Mouse (Mus musculus): ENCODE results near the gene Sfxn3. TPM values are rescaled to one million over a fixed set of nuclear protein-coding genes. Genes with fewer than 3 reads are reported as not detected.

The Sfxn3 gene
- polyA plus RNA-seq, 1 experiment from 2014 or later, result 76.8 TPM

- Histone ChIP-seq H3K9ac (ENCODE audit: low read depth, low read length) (peak overlapping the region; percentile 81), H3K9me3 (ENCODE audit: control insufficient read depth, low read length) (no peaks in the 10 kb centered on the region), H3K36me3 (ENCODE audit: control insufficient read depth, insufficient read depth, low read length) (peaks cover 12% of the 10 kb centered on the region), H3K4me1 (ENCODE audit: control insufficient read depth, insufficient read depth, low read depth, low read length) (peaks cover 26% of the 10 kb centered on the region), H3K27me3 (replicated peaks; ENCODE audit: control insufficient read depth, insufficient read depth, low read length) (no peaks in the 10 kb centered on the region), H3K4me2 (ENCODE audit: low read length) (peak overlapping the region; percentile 75), H3K27ac (ENCODE audit: low read depth, low read length) (peak overlapping the region; percentile 94), H3K4me3 (ENCODE audit: low read length) (peak overlapping the region; percentile 67)
- ATAC-seq, result no peak
- WGBS, result 76% methylated on average over 12 of the region's 12 CpGs
These were observed 1.5 kb downstream of the Sfxn3 start for GRCm38 (mm10) chr19:45048644-45049365.

DNA sequence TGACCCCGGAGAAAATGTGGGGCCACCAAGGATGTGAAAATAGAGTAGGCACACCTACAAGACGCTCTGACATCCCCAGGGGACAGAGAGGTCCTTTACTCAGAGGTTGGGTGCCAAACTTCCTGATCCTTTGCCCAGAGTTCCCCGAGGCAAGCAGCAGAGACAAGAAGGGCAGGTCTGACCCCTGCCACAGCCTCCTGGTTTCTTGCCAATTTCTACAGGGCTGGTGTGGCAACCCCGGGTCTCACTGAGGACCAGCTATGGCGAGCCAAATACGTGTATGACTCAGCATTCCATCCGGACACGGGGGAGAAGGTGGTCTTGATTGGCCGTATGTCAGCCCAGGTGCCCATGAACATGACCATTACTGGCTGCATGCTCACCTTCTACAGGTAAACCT, 2.2 kb downstream of the Sfxn3 start:
- no peak overlapping the region for H3K9ac ChIP-seq (ENCODE audit: low read depth, low read length)
- peaks cover 16% of the 10 kb centered on the region for H3K36me3 ChIP-seq (ENCODE audit: control insufficient read depth, insufficient read depth, low read length)
- no peak overlapping the region; the same call in 1 of the 2 replicates for H3K4me3 ChIP-seq (ENCODE audit: low read length)

GRCm38 (mm10) chr19:45053451-45053850, 6.1 kb downstream of the Sfxn3 start:
- Histone ChIP-seq H3K27ac (ENCODE audit: low read depth, low read length) (no peak overlapping the region), H3K36me3 (ENCODE audit: control insufficient read depth, insufficient read depth, low read length) (peaks cover 20% of the 10 kb centered on the region), H3K4me2 (ENCODE audit: low read length) (no peak overlapping the region), H3K4me1 (ENCODE audit: control insufficient read depth, insufficient read depth, low read depth, low read length) (peaks cover 27% of the 10 kb centered on the region), H3K9me3 (ENCODE audit: control insufficient read depth, low read length) (no peaks in the 10 kb centered on the region), H3K27me3 (replicated peaks; ENCODE audit: control insufficient read depth, insufficient read depth, low read length) (no peaks in the 10 kb centered on the region), H3K4me3 (ENCODE audit: low read length) (no peak overlapping the region), H3K9ac (ENCODE audit: low read depth, low read length) (no peak overlapping the region)
- 89% methylated on average over 8 of the region's 8 CpGs for WGBS
- no peak for ATAC-seq

More for the DNA sequence above, 2.2 kb downstream of the Sfxn3 start:
- Histone ChIP-seq H3K9me3 (ENCODE audit: control insufficient read depth, low read length) (no peaks in the 10 kb centered on the region), H3K4me1 (ENCODE audit: control insufficient read depth, insufficient read depth, low read depth, low read length) (peaks cover 26% of the 10 kb centered on the region), H3K27me3 (replicated peaks; ENCODE audit: control insufficient read depth, insufficient read depth, low read length) (no peaks in the 10 kb centered on the region), H3K4me2 (ENCODE audit: low read length) (peak overlapping the region; percentile 75), H3K27ac (ENCODE audit: low read depth, low read length) (no peak overlapping the region)
- 75% methylated on average over 9 of the region's 9 CpGs for WGBS
- no peak for ATAC-seq

DNA sequence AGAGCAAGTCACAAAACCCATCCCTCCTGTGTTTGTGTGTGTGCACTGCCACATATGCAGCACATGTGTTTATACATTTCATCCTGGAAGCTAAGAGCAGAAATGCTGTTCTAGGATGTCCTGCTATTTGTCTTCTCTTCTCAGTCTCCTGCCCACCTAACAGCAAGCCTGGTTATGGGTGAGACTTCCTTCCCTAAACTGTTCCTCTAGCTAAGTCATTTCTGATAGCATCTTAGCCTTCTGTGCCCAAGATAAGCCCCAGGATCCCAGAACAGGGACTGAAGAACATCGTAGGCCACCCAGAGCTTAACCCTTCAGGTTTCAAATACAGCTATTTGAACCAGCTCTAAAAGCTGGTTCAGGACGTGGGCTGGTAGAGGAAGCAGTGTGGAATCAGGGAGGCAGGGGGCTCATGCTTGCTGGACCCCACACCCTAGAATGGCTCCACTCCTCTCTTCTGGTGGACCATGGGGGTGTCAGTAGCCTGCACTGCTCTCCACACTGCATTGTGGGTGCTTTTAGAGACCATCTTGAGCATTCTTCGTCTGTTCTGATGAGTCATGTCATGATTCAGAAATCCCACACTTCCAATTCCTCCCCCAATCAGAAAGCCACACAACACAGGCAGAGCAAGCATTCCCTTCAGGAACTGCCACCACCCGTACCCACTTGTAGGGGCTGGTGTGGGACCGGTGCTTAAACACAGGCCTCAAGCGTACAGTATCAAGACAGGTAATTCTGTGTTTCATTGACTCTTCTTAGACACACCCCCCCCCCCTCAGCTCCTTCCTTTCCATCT, 7.8 kb downstream of the Sfxn3 start:
- no peak overlapping the region for H3K9ac ChIP-seq (ENCODE audit: low read depth, low read length)
- H3K27me3 ChIP-seq (replicated peaks; ENCODE audit: control insufficient read depth, insufficient read depth, low read length), result no peaks in the 10 kb centered on the region
- no peak overlapping the region for H3K4me3 ChIP-seq (ENCODE audit: low read length)
- ATAC-seq, result no peak
- 80% methylated on average over 6 of the region's 6 CpGs for whole genome bisulfite sequencing
- H3K4me2 ChIP-seq (ENCODE audit: low read length), result no peak overlapping the region
- H3K9me3 ChIP-seq (ENCODE audit: control insufficient read depth, low read length), result no peaks in the 10 kb centered on the region
- peaks cover 20% of the 10 kb centered on the region for H3K36me3 ChIP-seq (ENCODE audit: control insufficient read depth, insufficient read depth, low read length)
- H3K27ac ChIP-seq (ENCODE audit: low read depth, low read length), result no peak overlapping the region
- peaks cover 19% of the 10 kb centered on the region for H3K4me1 ChIP-seq (ENCODE audit: control insufficient read depth, insufficient read depth, low read depth, low read length)

DNA sequence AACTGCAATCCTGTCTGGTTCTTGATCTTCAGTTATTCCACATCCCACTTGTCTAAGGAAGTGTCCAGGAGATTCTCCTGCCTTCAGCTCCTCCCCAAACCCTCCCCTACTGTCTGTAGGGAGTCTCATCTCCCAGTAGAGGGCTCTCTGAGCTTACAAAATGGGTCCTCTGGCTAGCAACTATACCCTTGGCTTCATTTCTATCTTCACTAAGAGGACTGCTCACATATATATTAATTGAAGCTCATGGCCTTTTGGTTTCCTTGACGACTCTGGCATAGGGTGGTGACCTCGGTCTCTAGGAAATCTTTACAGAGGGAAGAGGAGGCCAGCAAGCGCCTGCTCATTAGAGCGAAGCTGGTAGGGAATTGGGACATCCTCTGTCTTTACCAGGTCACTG, 9.1 kb downstream of the Sfxn3 start:
- WGBS, result 46% methylated on average over 4 of the region's 4 CpGs
- Histone ChIP-seq H3K4me3 (ENCODE audit: low read length) (no peak overlapping the region), H3K4me1 (ENCODE audit: control insufficient read depth, insufficient read depth, low read depth, low read length) (peaks cover 19% of the 10 kb centered on the region), H3K27ac (ENCODE audit: low read depth, low read length) (no peak overlapping the region), H3K9ac (ENCODE audit: low read depth, low read length) (no peak overlapping the region), H3K36me3 (ENCODE audit: control insufficient read depth, insufficient read depth, low read length) (peaks cover 20% of the 10 kb centered on the region), H3K9me3 (ENCODE audit: control insufficient read depth, low read length) (no peaks in the 10 kb centered on the region), H3K27me3 (replicated peaks; ENCODE audit: control insufficient read depth, insufficient read depth, low read length) (no peaks in the 10 kb centered on the region), H3K4me2 (ENCODE audit: low read length) (no peak overlapping the region)
- no peak for ATAC-seq

GRCm38 (mm10) chr19:45056908-45057698, 9.8 kb downstream of the Sfxn3 start:
- H3K9me3 ChIP-seq (ENCODE audit: control insufficient read depth, low read length), result no peaks in the 10 kb centered on the region
- H3K36me3 ChIP-seq (ENCODE audit: control insufficient read depth, insufficient read depth, low read length), result peaks cover 20% of the 10 kb centered on the region
- no peaks in the 10 kb centered on the region for H3K27me3 ChIP-seq (replicated peaks; ENCODE audit: control insufficient read depth, insufficient read depth, low read length)
- H3K9ac ChIP-seq (ENCODE audit: low read depth, low read length), result peak overlapping the region; percentile 48; the same call in 1 of the 2 replicates
- H3K4me3 ChIP-seq (ENCODE audit: low read length), result peak overlapping the region; percentile 45; the same call in 1 of the 2 replicates
- WGBS, result 74% methylated on average over 7 of the region's 7 CpGs
- peaks cover 19% of the 10 kb centered on the region for H3K4me1 ChIP-seq (ENCODE audit: control insufficient read depth, insufficient read depth, low read depth, low read length)
- H3K4me2 ChIP-seq (ENCODE audit: low read length), result peak overlapping the region; percentile 66
- peak overlapping the region; percentile 91 for H3K27ac ChIP-seq (ENCODE audit: low read depth, low read length)
- ATAC-seq, result no peak

GRCm38 (mm10) chr19:45057724-45058112, 10.4 kb downstream of the Sfxn3 start:
- peak overlapping the region; percentile 91 for H3K27ac ChIP-seq (ENCODE audit: low read depth, low read length)
- WGBS, result 53% methylated on average over 7 of the region's 7 CpGs
- H3K36me3 ChIP-seq (ENCODE audit: control insufficient read depth, insufficient read depth, low read length), result peaks cover 15% of the 10 kb centered on the region
- H3K9me3 ChIP-seq (ENCODE audit: control insufficient read depth, low read length), result no peaks in the 10 kb centered on the region
- H3K27me3 ChIP-seq (replicated peaks; ENCODE audit: control insufficient read depth, insufficient read depth, low read length), result no peaks in the 10 kb centered on the region
- no peak for ATAC-seq
- H3K9ac ChIP-seq (ENCODE audit: low read depth, low read length), result peak overlapping the region; percentile 73
- H3K4me2 ChIP-seq (ENCODE audit: low read length), result peak overlapping the region; percentile 66
- peaks cover 19% of the 10 kb centered on the region for H3K4me1 ChIP-seq (ENCODE audit: control insufficient read depth, insufficient read depth, low read depth, low read length)
- peak overlapping the region; percentile 45 for H3K4me3 ChIP-seq (ENCODE audit: low read length)

DNA sequence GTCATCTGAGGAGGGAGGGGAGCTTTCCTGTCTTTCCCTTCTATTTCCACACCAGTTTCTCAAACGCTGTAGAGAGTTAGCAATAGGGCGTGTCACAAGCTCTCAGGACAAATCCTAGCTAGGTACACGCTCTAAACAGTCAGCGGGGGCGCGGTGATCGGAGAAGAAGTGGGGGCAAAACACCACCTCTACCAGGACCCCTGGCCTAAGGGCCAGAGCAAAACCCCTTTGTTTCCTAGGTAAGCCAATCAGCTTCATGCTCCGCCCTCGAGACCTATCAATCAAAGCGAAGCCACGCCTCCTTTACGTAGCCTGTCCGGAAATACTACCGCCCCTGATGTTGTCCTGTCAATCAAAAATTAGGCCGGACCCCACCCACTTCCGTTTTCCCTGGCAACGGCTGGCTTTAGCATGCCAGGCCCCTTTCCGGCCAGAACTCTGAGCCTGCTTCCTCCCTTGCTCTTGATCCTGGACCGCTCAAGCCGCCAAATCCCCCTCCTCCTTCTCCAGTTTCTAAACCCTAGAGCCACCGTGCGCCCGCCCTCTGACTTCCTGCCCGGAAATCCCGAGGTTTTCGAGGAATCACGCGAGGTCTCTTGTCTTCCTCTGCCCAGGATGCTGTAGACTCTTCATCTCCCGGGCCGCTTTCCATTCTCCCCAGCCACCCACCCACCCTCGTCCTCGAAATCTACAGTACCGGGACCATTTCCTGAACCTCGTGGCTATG, 11.0 kb downstream of the Sfxn3 start:
- Histone ChIP-seq H3K4me2 (ENCODE audit: low read length) (peak overlapping the region; percentile 66), H3K27ac (ENCODE audit: low read depth, low read length) (peak overlapping the region; percentile 95), H3K9me3 (ENCODE audit: control insufficient read depth, low read length) (no peaks in the 10 kb centered on the region), H3K9ac (ENCODE audit: low read depth, low read length) (peak overlapping the region; percentile 73), H3K27me3 (replicated peaks; ENCODE audit: control insufficient read depth, insufficient read depth, low read length) (no peaks in the 10 kb centered on the region), H3K36me3 (ENCODE audit: control insufficient read depth, insufficient read depth, low read length) (peaks cover 11% of the 10 kb centered on the region), H3K4me3 (ENCODE audit: low read length) (peak overlapping the region; percentile 45), H3K4me1 (ENCODE audit: control insufficient read depth, insufficient read depth, low read depth, low read length) (peaks cover 19% of the 10 kb centered on the region)
- WGBS, result under 1% methylated on average over 34 of the region's 34 CpGs
- peak; percentile 95 for ATAC-seq

All from hindbrain, embryonic 16.5 days (tissue).